Mouse (Mus musculus) hindbrain, embryonic 11.5 days (tissue): ENCODE results near the gene Pxdn. TPM values are rescaled to one million over a fixed set of nuclear protein-coding genes. Genes with fewer than 3 reads are reported as not detected.

ENCODE experiments used
- ATAC-seq: fragments of 200-750 bp; cut with Nextera tagmentation; 2 replicates; pipeline ENCODE4 v1.8.0; 2017; ENCODE audit warnings: mild to moderate bottlenecking, moderate TSS enrichment, moderate library complexity; ENCODE audit not compliant: low FRiP score
- DNase-seq: peaks from one replicate; pipeline ENCODE4 v3.0.0-alpha.2; 2015; ENCODE audit warnings: low spot score
- H3K27ac ChIP-seq: fragments of 300-500 bp; sonication (generic); 2 replicates; pipeline ENCODE4 v1.5.1; 2014; ENCODE audit warnings: mild to moderate bottlenecking, low read depth, low read length
- H3K27me3 ChIP-seq: fragments of 300-500 bp; sonication (generic); 2 replicates; pipeline ENCODE4 v1.6.1; 2014; ENCODE audit warnings: mild to moderate bottlenecking, low read length, moderate library complexity, mixed read lengths; ENCODE audit not compliant: control insufficient read depth, insufficient read depth
- H3K36me3 ChIP-seq: fragments of 300-500 bp; sonication (generic); 2 replicates; pipeline ENCODE4 v1.6.1; 2014; ENCODE audit warnings: mild to moderate bottlenecking, low read length, moderate library complexity, mixed read lengths; ENCODE audit not compliant: control insufficient read depth, insufficient read depth
- H3K4me1 ChIP-seq: fragments of 300-500 bp; sonication (generic); replicated peaks from 2 replicates; pipeline ENCODE4 v1.6.1; 2014; ENCODE audit warnings: low read length, mixed read lengths; ENCODE audit not compliant: control insufficient read depth, insufficient read depth
- H3K4me2 ChIP-seq: fragments of 300-500 bp; sonication (generic); replicated peaks from 2 replicates; pipeline ENCODE4 v1.6.1; 2014; ENCODE audit warnings: mild to moderate bottlenecking, low read depth, low read length
- H3K4me3 ChIP-seq: fragments of 300-500 bp; sonication (generic); 2 replicates; pipeline ENCODE4 v1.5.1; 2014; ENCODE audit warnings: low read depth, low read length
- H3K9ac ChIP-seq: fragments of 300-500 bp; sonication (generic); 2 replicates; pipeline ENCODE4 v1.6.1; 2014; ENCODE audit warnings: low read depth, low read length
- H3K9me3 ChIP-seq: fragments of 300-500 bp; sonication (generic); 2 replicates; pipeline ENCODE4 v1.6.1; 2016; ENCODE audit warnings: low read length; ENCODE audit not compliant: control insufficient read depth
- WGBS: fragments of 180-500 bp; shearing (Covaris S2); extraction: QIAGEN DNeasy Blood & Tissue Kit; methylation state at CpG from one replicate; pipeline ENCODE4 v1.1.7; 2014; 5-methylcytosine and 5-hydroxymethylcytosine counted together
- polyA plus RNA-seq: library from polyadenylated mRNA; unstranded; fragments of >200 nt; fragmentation: Nextera tagmentation; extraction: Ambion mirVana; gene quantifications from 2 replicates; pipeline ENCODE4 v1.2.1, GENCODE M21; 2014

Pxdn gene
- polyA plus RNA-seq, 1 experiment from 2014 or later, result 50.4 TPM

GRCm38 (mm10) chr12:30062118-30062505 lies 124.7 kb downstream of the Pxdn start:
- Histone ChIP-seq H3K9me3 (no peaks in the 10 kb centered on the region), H3K4me2 (no peak overlapping the region), H3K27me3 (no peaks in the 10 kb centered on the region), H3K4me1 (no peaks in the 10 kb centered on the region), H3K36me3 (no peaks in the 10 kb centered on the region), H3K4me3 (no peak overlapping the region), H3K27ac (no peak overlapping the region), H3K9ac (no peak overlapping the region)
- WGBS, result 29% methylated on average over 6 of the region's 6 CpGs
- no peak for DNase-seq
- no peak for ATAC-seq

Other genes with a start within 250 kb of the Pxdn start
- not detected in 2 replicates for gene Tpo, start 195.0 kb downstream of the Pxdn start, polyA plus RNA-seq